Mouse (Mus musculus): Measurements from ENCODE around the gene Vmn1r59.

DNA sequence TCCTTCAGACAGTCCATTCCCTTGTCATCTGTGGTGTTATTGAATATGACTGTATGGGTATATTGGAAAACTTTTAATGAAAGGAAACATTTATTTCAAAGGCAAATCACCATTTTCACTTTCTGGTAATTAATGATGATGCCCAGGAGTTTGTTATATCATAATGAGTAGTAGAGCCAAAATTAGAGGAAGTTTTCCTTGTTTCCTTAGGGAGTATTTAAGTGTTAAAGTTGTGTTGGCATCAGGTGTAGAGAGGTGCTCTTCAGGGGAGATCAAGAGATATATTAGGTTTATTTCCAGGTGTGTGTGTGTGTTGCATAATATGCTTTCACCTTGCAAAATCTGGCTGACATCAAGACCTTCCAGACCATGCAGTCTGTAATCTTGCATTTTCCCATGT lies at the start of gene Vmn1r59:
- no peak for TF ChIP-seq CTCF (IDR thresholded peaks at IDR 0.05; ENCODE audit: borderline replicate concordance, control insufficient read depth, extremely low read depth, insufficient read depth, low read length, poor library complexity)
- no peak for TF ChIP-seq POLR2A (IDR thresholded peaks at IDR 0.05; ENCODE audit: control insufficient read depth, extremely low read depth, insufficient read depth, low read length, poor library complexity)
